Mouse (Mus musculus): ENCODE data around the gene AU022252. TPM values are rescaled to one million over a fixed set of nuclear protein-coding genes. Genes with fewer than 3 reads are reported as not detected.

The AU022252 gene
- polyA plus RNA-seq, 1 experiment from 2014 or later, result 19.6 TPM

- peak overlapping the region; percentile 85 for H3K4me2 ChIP-seq
- H3K36me3 ChIP-seq, result peaks cover 37% of the 10 kb centered on the region
- H3K9ac ChIP-seq, result peak overlapping the region; percentile 97
- H3K4me1 ChIP-seq, result peaks cover 81% of the 10 kb centered on the region
- no peaks in the 10 kb centered on the region for H3K9me3 ChIP-seq (replicated peaks)
- H3K4me3 ChIP-seq, result peak overlapping the region; percentile 95
- H3K27me3 ChIP-seq (replicated peaks), result no peaks in the 10 kb centered on the region
- 15% methylated on average over 18 of the region's 18 CpGs for WGBS (ENCODE audit: insufficient replicate concordance)
- peak overlapping the region; percentile 99 for H3K27ac ChIP-seq
- ATAC-seq, result peak; percentile 58
Observed at GRCm38 (mm10) chr4:119195582-119196320, 36.8 kb downstream of the AU022252 start.

- under 1% methylated on average over 45 of the region's 47 CpGs for WGBS (ENCODE audit: insufficient replicate concordance)
- ATAC-seq, result peak; percentile 86
- peaks cover 30% of the 10 kb centered on the region for H3K36me3 ChIP-seq
- peak within 1 kb of the TSS; percentile 95 for H3K4me3 ChIP-seq
- peak within 1 kb of the TSS; percentile 99 for H3K27ac ChIP-seq
- no peaks in the 10 kb centered on the region for H3K27me3 ChIP-seq (replicated peaks)
- H3K9ac ChIP-seq, result peak within 1 kb of the TSS; percentile 97
- H3K4me2 ChIP-seq, result peak within 1 kb of the TSS; percentile 85
- no peaks in the 10 kb centered on the region for H3K9me3 ChIP-seq (replicated peaks)
- H3K4me1 ChIP-seq, result peaks cover 83% of the 10 kb centered on the region
Observed at GRCm38 (mm10) chr4:119194909-119195581, 37.5 kb downstream of the AU022252 start, which contains the start of gene Svbp. Gene Svbp, plus strand, starts transcription at chr4:119195306.

- Histone ChIP-seq H3K27me3 (replicated peaks) (no peaks in the 10 kb centered on the region), H3K4me3 (no peak overlapping the region), H3K27ac (peak overlapping the region; percentile 99), H3K9ac (peak overlapping the region; percentile 17; the same call in 1 of the 2 replicates), H3K4me2 (no peak overlapping the region), H3K9me3 (replicated peaks) (no peaks in the 10 kb centered on the region), H3K4me1 (peaks cover 70% of the 10 kb centered on the region), H3K36me3 (peaks cover 19% of the 10 kb centered on the region)
- ATAC-seq, result no peak
- 85% methylated on average over 4 of the region's 4 CpGs for WGBS (ENCODE audit: insufficient replicate concordance)
Observed at GRCm38 (mm10) chr4:119192757-119193156, 39.8 kb downstream of the AU022252 start.

- 48% methylated on average over 3 of the region's 3 CpGs for WGBS (ENCODE audit: insufficient replicate concordance)
- no peak for ATAC-seq
- H3K36me3 ChIP-seq, result peaks cover 26% of the 10 kb centered on the region
- peaks cover 69% of the 10 kb centered on the region for H3K4me1 ChIP-seq
- no peaks in the 10 kb centered on the region for H3K9me3 ChIP-seq (replicated peaks)
- H3K27ac ChIP-seq, result peak overlapping the region; percentile 99
- H3K9ac ChIP-seq, result peak overlapping the region; percentile 92
- no peaks in the 10 kb centered on the region for H3K27me3 ChIP-seq (replicated peaks)
- peak overlapping the region; percentile 81 for H3K4me2 ChIP-seq
- H3K4me3 ChIP-seq, result peak overlapping the region; percentile 81
Observed at GRCm38 (mm10) chr4:119191273-119191672, 41.2 kb downstream of the AU022252 start.

- peak overlapping the region; percentile 81 for H3K4me3 ChIP-seq
- no peaks in the 10 kb centered on the region for H3K9me3 ChIP-seq (replicated peaks)
- peak overlapping the region; percentile 92 for H3K9ac ChIP-seq
- H3K4me1 ChIP-seq, result peaks cover 69% of the 10 kb centered on the region
- 25% methylated on average over 8 of the region's 8 CpGs for WGBS (ENCODE audit: insufficient replicate concordance)
- H3K27me3 ChIP-seq (replicated peaks), result no peaks in the 10 kb centered on the region
- ATAC-seq, result peak; percentile 70
- peak overlapping the region; percentile 81 for H3K4me2 ChIP-seq
- H3K27ac ChIP-seq, result peak overlapping the region; percentile 99
- H3K36me3 ChIP-seq, result peaks cover 33% of the 10 kb centered on the region
Observed at GRCm38 (mm10) chr4:119190618-119191017, 41.9 kb downstream of the AU022252 start.

- Histone ChIP-seq H3K4me2 (peak within 1 kb of the TSS; percentile 81), H3K9me3 (replicated peaks) (no peaks in the 10 kb centered on the region), H3K36me3 (peaks cover 40% of the 10 kb centered on the region), H3K27ac (peak within 1 kb of the TSS; percentile 99), H3K4me1 (peaks cover 74% of the 10 kb centered on the region), H3K9ac (peak within 1 kb of the TSS; percentile 92), H3K27me3 (replicated peaks) (no peaks in the 10 kb centered on the region), H3K4me3 (peak within 1 kb of the TSS; percentile 81)
- WGBS (ENCODE audit: insufficient replicate concordance), result 19% methylated on average over 6 of the region's 6 CpGs
- peak; percentile 91 for ATAC-seq
Observed at GRCm38 (mm10) chr4:119189864-119190263, 42.6 kb downstream of the AU022252 start, which contains the start of gene Ermap. Gene Ermap, minus strand, starts transcription at chr4:119190011.

- H3K36me3 ChIP-seq, result peaks cover 45% of the 10 kb centered on the region
- H3K4me2 ChIP-seq, result peak overlapping the region; percentile 81; the same call in 1 of the 2 replicates
- 30% methylated on average over 6 of the region's 6 CpGs for WGBS (ENCODE audit: insufficient replicate concordance)
- ATAC-seq, result no peak
- H3K9ac ChIP-seq, result peak overlapping the region; percentile 92
- peaks cover 74% of the 10 kb centered on the region for H3K4me1 ChIP-seq
- peak overlapping the region; percentile 81 for H3K4me3 ChIP-seq
- peak overlapping the region; percentile 99 for H3K27ac ChIP-seq
- H3K27me3 ChIP-seq (replicated peaks), result no peaks in the 10 kb centered on the region
- H3K9me3 ChIP-seq (replicated peaks), result no peaks in the 10 kb centered on the region
Observed at GRCm38 (mm10) chr4:119189392-119189791, 43.1 kb downstream of the AU022252 start.

- Histone ChIP-seq H3K36me3 (peaks cover 57% of the 10 kb centered on the region), H3K4me1 (peaks cover 73% of the 10 kb centered on the region), H3K27me3 (replicated peaks) (no peaks in the 10 kb centered on the region), H3K27ac (peak overlapping the region; percentile 95), H3K4me3 (peak overlapping the region; percentile 81), H3K9ac (peak overlapping the region; percentile 92), H3K4me2 (peak overlapping the region; percentile 80), H3K9me3 (replicated peaks) (no peaks in the 10 kb centered on the region)
- 14% methylated on average over 11 of the region's 11 CpGs for WGBS (ENCODE audit: insufficient replicate concordance)
- peak; percentile 62 for ATAC-seq
Observed at GRCm38 (mm10) chr4:119188060-119188785, 44.3 kb downstream of the AU022252 start.

- peak overlapping the region; percentile 36 for H3K9ac ChIP-seq
- no peaks in the 10 kb centered on the region for H3K27me3 ChIP-seq (replicated peaks)
- H3K36me3 ChIP-seq, result peaks cover 81% of the 10 kb centered on the region
- H3K4me1 ChIP-seq, result peaks cover 72% of the 10 kb centered on the region
- peak overlapping the region; percentile 81 for H3K4me3 ChIP-seq
- H3K4me2 ChIP-seq, result peak overlapping the region; percentile 80
- H3K27ac ChIP-seq, result peak overlapping the region; percentile 34; the same call in 1 of the 2 replicates
- 79% methylated on average over 4 of the region's 4 CpGs for WGBS (ENCODE audit: insufficient replicate concordance)
- no peak for ATAC-seq
- no peaks in the 10 kb centered on the region for H3K9me3 ChIP-seq (replicated peaks)
Observed at GRCm38 (mm10) chr4:119185771-119186170, 46.7 kb downstream of the AU022252 start.

- Histone ChIP-seq H3K27ac (peak overlapping the region; percentile 73; the same call in 1 of the 2 replicates), H3K4me2 (peak overlapping the region; percentile 80), H3K4me1 (peaks cover 87% of the 10 kb centered on the region)
Observed at GRCm38 (mm10) chr4:119183525-119183924, 49.0 kb downstream of the AU022252 start.

GRCm38 (mm10) chr4:119181456-119181855, 51.1 kb downstream of the AU022252 start:
- peak overlapping the region; percentile 21; the same call in 1 of the 2 replicates for H3K27ac ChIP-seq
- H3K9ac ChIP-seq, result no peak overlapping the region
- no peaks in the 10 kb centered on the region for H3K27me3 ChIP-seq (replicated peaks)
- no peak for ATAC-seq
- WGBS (ENCODE audit: insufficient replicate concordance), result 66% methylated on average over 9 of the region's 9 CpGs
- H3K4me1 ChIP-seq, result peaks cover 80% of the 10 kb centered on the region
- no peaks in the 10 kb centered on the region for H3K9me3 ChIP-seq (replicated peaks)
- H3K36me3 ChIP-seq, result peaks cover 100% of the 10 kb centered on the region
- no peak overlapping the region for H3K4me3 ChIP-seq
- no peak overlapping the region for H3K4me2 ChIP-seq

More at GRCm38 (mm10) chr4:119183525-119183924, 49.0 kb downstream of the AU022252 start:
- WGBS (ENCODE audit: insufficient replicate concordance), result 61% methylated on average over 1 of the region's 1 CpGs
- Histone ChIP-seq H3K9ac (peak overlapping the region; percentile 18; the same call in 1 of the 2 replicates), H3K4me3 (no peak overlapping the region), H3K9me3 (replicated peaks) (no peaks in the 10 kb centered on the region), H3K36me3 (peaks cover 100% of the 10 kb centered on the region), H3K27me3 (replicated peaks) (no peaks in the 10 kb centered on the region)
- ATAC-seq, result no peak
